Mouse (Mus musculus) embryonic facial prominence, embryonic 10.5 days (tissue): Measurements from ENCODE around the gene Rs1. TPM values are rescaled to one million over a fixed set of nuclear protein-coding genes. Genes with fewer than 3 reads are reported as not detected.
A peak's percentile ranks its signal among the peaks of the same experiment; 100 is the strongest.
"Not testable (repeated sequence)": the region's sequence is repeated elsewhere in the genome, so short reads cannot be mapped to it uniquely, and the experiment has no call there.

Source experiments
- DNase-seq: peaks from one replicate; pipeline ENCODE4 v3.0.0-alpha.2; 2017; ENCODE audit warnings: low spot score
- H3K27ac ChIP-seq: fragments of 300-500 bp; sonication (generic); replicated peaks from 2 replicates; pipeline ENCODE4 v1.5.1; 2016; ENCODE audit warnings: mild to moderate bottlenecking
- H3K27me3 ChIP-seq: fragments of 300-500 bp; sonication (generic); replicated peaks from 2 replicates; pipeline ENCODE4 v1.6.1; 2016; ENCODE audit warnings: low read depth, mild to moderate bottlenecking; ENCODE audit not compliant: poor library complexity, severe bottlenecking
- H3K36me3 ChIP-seq: fragments of 300-500 bp; sonication (generic); replicated peaks from 2 replicates; pipeline ENCODE4 v1.6.1; 2016; ENCODE audit warnings: mild to moderate bottlenecking, moderate library complexity
- H3K4me1 ChIP-seq: fragments of 300-500 bp; sonication (generic); 2 replicates; pipeline ENCODE4 v1.6.1; 2016
- H3K4me3 ChIP-seq: fragments of 300-500 bp; sonication (generic); 2 replicates; pipeline ENCODE4 v1.5.1; 2016; ENCODE audit warnings: mild to moderate bottlenecking, moderate library complexity
- H3K9me3 ChIP-seq: fragments of 300-500 bp; sonication (generic); 2 replicates; pipeline ENCODE4 v1.6.1; 2016; ENCODE audit warnings: mild to moderate bottlenecking
- WGBS: fragments of 180-500 bp; shearing (Covaris S2); methylation state at CpG from one replicate; pipeline ENCODE4 v1.1.7; 2016; 5-methylcytosine and 5-hydroxymethylcytosine counted together
- polyA plus RNA-seq: library from polyadenylated mRNA; unstranded; fragments of >200 nt; fragmentation: Nextera tagmentation; extraction: Ambion mirVana; gene quantifications from 2 replicates; pipeline ENCODE4 v1.2.1, GENCODE M21; 2016

Gene Rs1
- polyA plus RNA-seq = not detected in 2 replicates

GRCm38 (mm10) chrX:160767713-160768112, at the start of gene Rs1:
Gene Rs1 (plus strand): TSS chrX:160768013.
- Histone ChIP-seq H3K9me3 (no peaks in the 10 kb centered on the region), H3K27ac (no peak within 1 kb of the TSS), H3K4me1 (no peaks in the 10 kb centered on the region), H3K36me3 (no peaks in the 10 kb centered on the region), H3K27me3 (peaks cover 92% of the 10 kb centered on the region), H3K4me3 (peak within 1 kb of the TSS; percentile 61; the same call in 1 of the 2 replicates)
- WGBS = 87% methylated on average over 2 of the region's 2 CpGs
- DNase-seq = no peak

DNA sequence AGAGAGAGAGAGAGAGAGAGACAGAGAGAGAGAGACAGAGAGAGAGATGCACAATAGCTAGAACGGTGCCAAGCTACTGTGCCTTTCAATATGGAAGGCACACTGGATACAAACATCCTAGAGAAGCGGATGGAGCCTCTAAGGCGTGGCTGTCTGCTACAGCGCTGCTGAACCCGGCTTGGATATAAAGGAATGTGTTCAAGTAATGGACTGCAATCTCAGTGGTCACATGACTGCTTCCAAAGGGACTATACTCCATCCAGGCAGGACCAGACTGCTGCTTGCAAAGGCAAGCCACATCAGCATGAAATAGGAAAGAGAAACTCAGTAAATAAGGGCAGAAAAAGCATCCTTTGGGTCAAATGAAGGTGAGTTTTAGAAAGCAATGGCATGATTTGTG, 32.2 kb upstream of the Rs1 start, which contains the start of gene Ppef1:
TSS of gene Ppef1 (minus strand) at position 116 of the 400 bp plus-strand sequence.
- 82% methylated on average over 5 of the region's 5 CpGs for WGBS
- H3K4me3 ChIP-seq = no peak within 1 kb of the TSS
- H3K36me3 ChIP-seq = no peaks in the 10 kb centered on the region
- H3K4me1 ChIP-seq = no peaks in the 10 kb centered on the region
- no peaks in the 10 kb centered on the region for H3K9me3 ChIP-seq
- no peak for DNase-seq
- H3K27me3 ChIP-seq = peaks cover 77% of the 10 kb centered on the region
- H3K27ac ChIP-seq = no peak within 1 kb of the TSS

GRCm38 (mm10) chrX:160745399-160745798, 22.4 kb upstream of the Rs1 start:
- no peaks in the 10 kb centered on the region for H3K4me1 ChIP-seq
- WGBS = 97% methylated on average over 1 of the region's 1 CpGs
- peaks cover 55% of the 10 kb centered on the region for H3K27me3 ChIP-seq
- H3K4me3 ChIP-seq = no peak overlapping the region
- no peak overlapping the region for H3K27ac ChIP-seq
- DNase-seq = no peak
- no peaks in the 10 kb centered on the region for H3K36me3 ChIP-seq
- H3K9me3 ChIP-seq = no peaks in the 10 kb centered on the region

- DNase-seq = no peak
- H3K27ac ChIP-seq = no peak overlapping the region
- no peaks in the 10 kb centered on the region for H3K9me3 ChIP-seq
- WGBS = 81% methylated on average over 1 of the region's 1 CpGs
- H3K27me3 ChIP-seq = peaks cover 63% of the 10 kb centered on the region
- H3K4me3 ChIP-seq = no peak overlapping the region
- H3K36me3 ChIP-seq = no peaks in the 10 kb centered on the region
- no peaks in the 10 kb centered on the region for H3K4me1 ChIP-seq
Observed at GRCm38 (mm10) chrX:160748653-160749052, 19.2 kb upstream of the Rs1 start.

DNA sequence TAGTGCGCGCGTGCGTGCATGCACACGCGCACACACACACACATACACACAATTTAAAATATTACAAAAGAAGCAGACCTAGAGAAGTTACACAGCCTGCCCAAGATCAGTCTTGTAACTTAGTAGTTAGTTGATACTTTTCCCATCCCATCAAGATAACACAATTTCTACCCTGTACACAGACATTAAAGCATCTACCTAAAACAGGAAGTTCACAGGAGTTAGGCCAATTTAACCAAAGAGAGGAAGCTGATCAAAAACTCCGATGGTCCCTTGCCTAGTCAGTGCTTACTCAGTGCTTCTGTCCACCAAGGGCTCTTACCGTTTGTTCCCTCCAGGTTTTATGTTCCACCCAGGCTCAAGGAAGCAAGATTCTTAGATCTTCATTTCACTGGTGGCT, 17.0 kb upstream of the Rs1 start:
- Histone ChIP-seq H3K4me1 (no peaks in the 10 kb centered on the region), H3K27ac (no peak overlapping the region), H3K36me3 (no peaks in the 10 kb centered on the region), H3K9me3 (no peaks in the 10 kb centered on the region), H3K27me3 (peaks cover 67% of the 10 kb centered on the region), H3K4me3 (no peak overlapping the region)
- 94% methylated on average over 8 of the region's 8 CpGs for WGBS
- DNase-seq = no peak

GRCm38 (mm10) chrX:160765389-160766232, 2.2 kb upstream of the Rs1 start:
- WGBS = 35% methylated on average over 30 of the region's 30 CpGs
- Histone ChIP-seq H3K9me3 (no peaks in the 10 kb centered on the region), H3K36me3 (no peaks in the 10 kb centered on the region), H3K4me1 (no peaks in the 10 kb centered on the region), H3K27ac (no peak overlapping the region; the same call in 1 of the 2 replicates), H3K4me3 (peak overlapping the region; percentile 61), H3K27me3 (peaks cover 86% of the 10 kb centered on the region)
- DNase-seq = peak; percentile 86

DNA sequence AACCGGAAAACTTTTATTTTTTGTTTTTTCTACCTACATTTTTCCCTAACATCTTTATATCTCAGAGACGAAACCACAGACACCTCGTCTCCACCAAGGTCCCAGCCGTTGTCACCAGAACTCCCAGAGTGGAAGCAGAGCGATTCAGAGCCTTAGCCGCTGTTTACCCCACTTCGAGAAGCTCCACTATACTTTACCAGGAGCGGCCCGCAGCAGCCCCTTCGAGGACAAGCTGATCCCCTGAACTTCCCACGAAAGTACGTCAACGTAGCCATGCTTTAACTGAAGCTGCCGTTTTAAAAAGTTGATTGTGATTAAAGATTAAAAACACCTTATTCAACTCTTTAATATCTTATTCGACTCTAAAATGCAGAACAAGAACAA, 1.6 kb upstream of the Rs1 start:
- Histone ChIP-seq H3K27me3 (peaks cover 87% of the 10 kb centered on the region), H3K27ac (no peak overlapping the region)

DNA sequence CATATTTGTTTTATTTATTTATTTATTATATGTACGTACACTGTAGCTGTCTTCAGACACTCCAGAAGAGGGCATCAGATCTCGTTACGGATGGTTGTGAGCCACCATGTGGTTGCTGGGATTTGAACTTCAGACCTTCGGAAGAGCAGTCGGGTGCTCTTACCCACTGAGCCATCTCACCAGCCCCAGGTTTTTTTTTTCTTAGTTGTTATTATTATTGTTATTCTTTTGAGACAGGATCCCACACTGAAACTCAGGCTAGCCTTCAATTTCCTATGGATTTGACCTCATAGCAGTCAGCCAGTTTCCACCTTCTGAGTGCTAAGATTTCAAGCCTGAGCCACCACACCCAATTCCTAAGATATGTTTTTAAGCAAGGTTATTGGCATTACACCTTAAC, 1.8 kb downstream of the Rs1 start:
- H3K9me3 ChIP-seq, H3K27ac ChIP-seq, H3K4me3 ChIP-seq, DNase-seq, H3K4me1 ChIP-seq, H3K36me3 ChIP-seq: not testable (repeated sequence)
- H3K27me3 ChIP-seq = peaks cover 94% of the 10 kb centered on the region
- 79% methylated on average over 5 of the region's 5 CpGs for WGBS

More for the DNA sequence above, 1.6 kb upstream of the Rs1 start:
- H3K4me3 ChIP-seq = peak overlapping the region; percentile 61
- H3K9me3 ChIP-seq = no peaks in the 10 kb centered on the region
- no peak for DNase-seq
- H3K36me3 ChIP-seq = no peaks in the 10 kb centered on the region
- 26% methylated on average over 15 of the region's 15 CpGs for WGBS
- H3K4me1 ChIP-seq = no peaks in the 10 kb centered on the region

DNA sequence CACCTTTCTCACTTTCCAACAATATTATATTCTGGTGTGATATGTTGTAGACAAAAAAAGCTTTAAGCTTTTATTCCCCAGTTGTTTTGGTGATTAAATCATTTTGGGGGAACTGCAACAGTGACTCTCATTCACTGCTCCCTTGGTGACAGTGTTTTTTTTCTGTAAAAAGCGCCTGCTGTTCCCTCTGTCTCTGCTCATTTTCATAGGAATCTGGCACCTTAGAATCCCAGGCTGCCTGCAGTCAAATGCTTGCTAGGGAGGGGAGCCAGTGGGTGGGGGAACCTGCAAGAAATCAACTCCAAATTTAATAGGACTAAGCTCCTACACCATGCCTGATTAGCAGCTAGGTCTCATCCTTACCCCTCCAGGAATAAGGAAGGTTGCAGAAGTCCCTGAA, 5.2 kb downstream of the Rs1 start:
- Histone ChIP-seq H3K27me3 (peaks cover 87% of the 10 kb centered on the region), H3K9me3 (no peaks in the 10 kb centered on the region), H3K4me1 (no peaks in the 10 kb centered on the region), H3K36me3 (no peaks in the 10 kb centered on the region), H3K27ac (no peak overlapping the region), H3K4me3 (no peak overlapping the region)
- WGBS = 25% methylated on average over 1 of the region's 1 CpGs
- DNase-seq = no peak

DNA sequence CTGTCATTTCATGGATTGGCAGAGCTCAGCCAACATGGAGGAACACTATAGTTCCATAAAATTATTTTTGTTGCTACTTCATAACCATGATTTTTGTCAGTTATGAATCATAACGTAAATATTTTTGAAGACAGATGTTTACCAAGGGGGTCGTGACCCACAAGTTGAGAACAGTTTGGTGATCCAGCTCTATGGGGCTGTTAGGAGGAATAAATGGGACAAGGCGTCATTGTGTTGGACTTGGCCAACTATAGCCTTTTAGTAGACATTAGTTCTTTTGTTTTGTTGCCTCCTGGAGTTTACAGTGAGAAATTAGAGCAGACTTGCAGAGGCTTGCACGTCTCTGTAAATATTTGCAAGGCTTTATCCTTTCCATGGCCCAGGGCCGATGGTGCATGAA, 14.5 kb downstream of the Rs1 start:
- no peaks in the 10 kb centered on the region for H3K4me1 ChIP-seq
- H3K27me3 ChIP-seq = peaks cover 82% of the 10 kb centered on the region
- no peak for DNase-seq
- no peak overlapping the region for H3K27ac ChIP-seq
- no peaks in the 10 kb centered on the region for H3K9me3 ChIP-seq
- no peaks in the 10 kb centered on the region for H3K36me3 ChIP-seq
- no peak overlapping the region for H3K4me3 ChIP-seq
- 73% methylated on average over 5 of the region's 5 CpGs for WGBS

- Histone ChIP-seq H3K27me3 (peaks cover 93% of the 10 kb centered on the region), H3K27ac (no peak overlapping the region), H3K36me3 (no peaks in the 10 kb centered on the region), H3K4me3 (no peak overlapping the region), H3K4me1 (no peaks in the 10 kb centered on the region), H3K9me3 (no peaks in the 10 kb centered on the region)
- 89% methylated on average over 4 of the region's 4 CpGs for WGBS
- DNase-seq = no peak
Observed at GRCm38 (mm10) chrX:160794920-160795319, 27.1 kb downstream of the Rs1 start.

DNA sequence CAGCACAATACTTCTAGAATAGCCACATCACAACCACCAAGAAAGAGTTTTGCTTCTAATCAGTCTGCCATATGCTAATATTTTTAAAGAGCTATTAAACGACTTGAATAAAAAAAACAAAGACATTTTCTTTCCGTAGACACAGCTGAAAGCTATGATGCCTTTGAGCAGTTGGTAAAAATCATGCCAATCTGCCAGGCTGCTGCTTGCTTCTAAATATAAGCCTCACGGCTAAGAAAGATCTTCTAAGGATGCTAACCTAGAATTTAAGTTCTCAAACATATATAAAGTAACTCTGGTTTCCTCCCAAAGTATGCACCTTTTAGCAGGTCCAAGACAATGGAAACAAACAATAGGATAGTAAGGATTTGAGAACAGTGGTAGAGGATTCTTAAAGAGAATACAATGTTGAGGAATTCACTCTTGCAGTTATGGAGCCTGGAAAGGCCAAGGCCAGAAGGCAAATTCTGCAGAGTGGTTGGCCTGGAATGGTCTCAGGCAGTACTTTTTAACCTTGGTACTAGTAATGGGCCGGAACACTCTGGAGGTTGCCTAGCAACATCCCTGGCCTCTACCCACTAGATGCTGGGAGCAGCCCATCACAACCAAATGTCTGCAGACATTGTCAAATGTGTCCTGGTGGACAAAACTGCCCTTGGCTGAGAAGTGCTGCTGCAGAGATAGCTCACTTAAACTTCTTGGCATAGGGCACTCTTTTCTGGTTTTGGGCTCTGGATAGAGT, 36.8 kb downstream of the Rs1 start:
- 88% methylated on average over 4 of the region's 4 CpGs for WGBS
- peaks cover 95% of the 10 kb centered on the region for H3K27me3 ChIP-seq
- no peaks in the 10 kb centered on the region for H3K9me3 ChIP-seq
- no peak overlapping the region for H3K27ac ChIP-seq
- no peak overlapping the region for H3K4me3 ChIP-seq
- DNase-seq = no peak
- H3K4me1 ChIP-seq = no peaks in the 10 kb centered on the region
- H3K36me3 ChIP-seq = no peaks in the 10 kb centered on the region

GRCm38 (mm10) chrX:160808226-160808625, 40.4 kb downstream of the Rs1 start:
- Histone ChIP-seq H3K9me3 (no peaks in the 10 kb centered on the region), H3K27ac (no peak overlapping the region), H3K27me3 (peaks cover 95% of the 10 kb centered on the region), H3K36me3 (no peaks in the 10 kb centered on the region), H3K4me3 (no peak overlapping the region), H3K4me1 (no peaks in the 10 kb centered on the region)
- 84% methylated on average over 7 of the region's 7 CpGs for WGBS
- DNase-seq = no peak
